In genomic region chr2:12314028-12314427, GRCm38 (mm10) we compare ENCODE assay signal across 19 mouse cellular contexts. TPM values are rescaled to one million over a fixed set of nuclear protein-coding genes. Genes with fewer than 3 reads are reported as not detected.
"Had no signal": no experiment of that assay in that cellular context is flagged by ENCODE, and none has a peak within 500 bp of the region (broad histone marks: within the 10 kb centered on the region; RNA-seq: fewer than 3 reads in every experiment).

No protein-coding gene starts in this region.

- H3K4me2 ChIP-seq: limb, embryonic 12.5 days; limb, embryonic 15.5 days; midbrain, embryonic 11.5 days; neural tube, embryonic 12.5 days; neural tube, embryonic 15.5 days had no signal

- H3K27me3 ChIP-seq: limb, embryonic 12.5 days; limb, embryonic 15.5 days; neural tube, embryonic 12.5 days; neural tube, embryonic 15.5 days had no signal

- H3K9ac ChIP-seq: limb, embryonic 12.5 days; limb, embryonic 15.5 days; liver, embryonic 14.5 days; neural tube, embryonic 12.5 days; neural tube, embryonic 15.5 days had no signal

- DNase-seq: kidney, adult 2 months; kidney, postnatal 25 days; left cerebral cortex, postnatal 4 days; lung, adult 18-20 months; midbrain, embryonic 14.5 days; right cerebral cortex, adult 18-20 months; right cerebral cortex, postnatal 14 days; right cerebral cortex, postnatal 4 days; thymus, postnatal 25 days had no signal

- H3K27ac ChIP-seq: kidney, postnatal 0 days; limb, embryonic 12.5 days; limb, embryonic 15.5 days; liver, embryonic 14.5 days; macrophage; neural tube, embryonic 12.5 days; neural tube, embryonic 15.5 days had no signal

- H3K36me3 ChIP-seq: limb, embryonic 12.5 days; limb, embryonic 15.5 days; neural tube, embryonic 12.5 days; neural tube, embryonic 15.5 days had no signal

- ATAC-seq: intestine, postnatal 0 days had no signal

- H3K9me3 ChIP-seq: limb, embryonic 12.5 days; limb, embryonic 15.5 days; neural tube, embryonic 12.5 days; neural tube, embryonic 15.5 days had no signal

- H3K4me3 ChIP-seq: limb, embryonic 12.5 days; limb, embryonic 15.5 days; neural tube, embryonic 12.5 days; neural tube, embryonic 15.5 days had no signal

RNA-seq across cellular contexts. Expression of gene Itga8, which starts 12.3 kb away (rescaled TPM):
- total RNA-seq: megakaryocyte-erythroid progenitor cell, adult 5-6 weeks had no signal
